Mouse (Mus musculus): Measurements from ENCODE around the gene Osbpl10. TPM values are rescaled to one million over a fixed set of nuclear protein-coding genes. Genes with fewer than 3 reads are reported as not detected.

Gene Osbpl10
- polyA plus RNA-seq, 1 experiment, result not detected

DNA sequence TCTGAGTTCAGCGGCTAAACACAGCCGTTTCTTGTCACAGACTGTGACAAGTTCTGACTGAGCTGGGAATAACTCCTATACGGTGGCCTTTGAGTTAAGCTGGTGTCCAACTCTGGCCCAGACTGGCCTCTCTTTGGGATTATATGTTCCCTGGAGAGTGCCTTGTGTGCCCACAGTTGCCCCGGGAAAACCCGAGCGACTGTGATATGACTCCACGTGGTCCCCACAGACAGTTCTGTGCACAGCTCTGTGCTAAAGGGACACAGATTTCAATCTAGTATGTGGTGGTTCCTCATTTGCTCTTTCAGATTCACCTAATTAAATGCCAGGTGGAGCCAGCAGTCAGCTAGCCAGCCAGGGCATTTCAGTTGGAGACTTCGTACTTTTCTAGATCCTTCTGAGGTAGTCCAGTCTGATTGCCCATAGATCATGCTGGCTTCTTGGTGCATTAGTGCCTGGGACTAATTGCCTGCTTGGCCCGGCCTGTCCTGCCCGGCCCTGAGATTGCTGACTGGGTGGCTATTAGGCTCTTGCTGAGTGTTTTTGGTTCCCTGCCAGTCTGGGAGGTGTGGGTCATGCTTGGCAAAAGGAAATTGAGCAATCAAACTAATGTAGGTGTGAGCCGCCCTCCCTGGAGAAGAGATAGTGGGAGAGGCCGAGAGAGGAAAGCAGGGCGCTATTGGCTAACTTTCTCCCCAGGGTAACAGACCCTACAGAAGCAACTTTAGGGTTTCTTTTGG is 71.8 kb downstream of the Osbpl10 start:
- Histone ChIP-seq H3K4me1 (ENCODE audit: control insufficient read depth, insufficient read depth, low read length) (no peaks in the 10 kb centered on the region), H3K27ac (ENCODE audit: control insufficient read depth, insufficient read depth, low read depth, low read length, poor library complexity) (no peak overlapping the region), H3K4me3 (replicated peaks; ENCODE audit: control insufficient read depth, low read depth, low read length) (no peak overlapping the region)
- 50% methylated on average over 13 of the region's 13 CpGs for WGBS
- TF ChIP-seq POLR2A (IDR thresholded peaks at IDR 0.05; ENCODE audit: borderline replicate concordance, control insufficient read depth, low read depth, low read length) (no peak), CTCF (IDR thresholded peaks at IDR 0.05; ENCODE audit: control insufficient read depth, insufficient read depth, low read length) (no peak)

GRCm38 (mm10) chr9:115051976-115052375 is 73.6 kb downstream of the Osbpl10 start:
- H3K4me3 ChIP-seq (replicated peaks; ENCODE audit: control insufficient read depth, low read depth, low read length), result no peak overlapping the region
- H3K4me1 ChIP-seq (ENCODE audit: control insufficient read depth, insufficient read depth, low read length), result no peaks in the 10 kb centered on the region
- 81% methylated on average over 3 of the region's 3 CpGs for WGBS
- no peak for TF ChIP-seq POLR2A (IDR thresholded peaks at IDR 0.05; ENCODE audit: borderline replicate concordance, control insufficient read depth, low read depth, low read length)
- TF ChIP-seq CTCF (IDR thresholded peaks at IDR 0.05; ENCODE audit: control insufficient read depth, insufficient read depth, low read length), result no peak
- no peak overlapping the region for H3K27ac ChIP-seq (ENCODE audit: control insufficient read depth, insufficient read depth, low read depth, low read length, poor library complexity)

- 90% methylated on average over 14 of the region's 14 CpGs for WGBS
- no peak overlapping the region for H3K27ac ChIP-seq (ENCODE audit: control insufficient read depth, insufficient read depth, low read depth, low read length, poor library complexity)
- TF ChIP-seq POLR2A (IDR thresholded peaks at IDR 0.05; ENCODE audit: borderline replicate concordance, control insufficient read depth, low read depth, low read length) (no peak), CTCF (IDR thresholded peaks at IDR 0.05; ENCODE audit: control insufficient read depth, insufficient read depth, low read length) (no peak)
- no peaks in the 10 kb centered on the region for H3K4me1 ChIP-seq (ENCODE audit: control insufficient read depth, insufficient read depth, low read length)
- H3K4me3 ChIP-seq (replicated peaks; ENCODE audit: control insufficient read depth, low read depth, low read length), result no peak overlapping the region
These were observed 75.4 kb downstream of the Osbpl10 start for GRCm38 (mm10) chr9:115053779-115054178.

GRCm38 (mm10) chr9:115055041-115055830 is 76.9 kb downstream of the Osbpl10 start:
- TF ChIP-seq CTCF (IDR thresholded peaks at IDR 0.05; ENCODE audit: control insufficient read depth, insufficient read depth, low read length) (no peak), POLR2A (IDR thresholded peaks at IDR 0.05; ENCODE audit: borderline replicate concordance, control insufficient read depth, low read depth, low read length) (no peak)
- WGBS, result 75% methylated on average over 8 of the region's 8 CpGs
- H3K27ac ChIP-seq (ENCODE audit: control insufficient read depth, insufficient read depth, low read depth, low read length, poor library complexity), result no peak overlapping the region
- H3K4me1 ChIP-seq (ENCODE audit: control insufficient read depth, insufficient read depth, low read length), result no peaks in the 10 kb centered on the region
- no peak overlapping the region for H3K4me3 ChIP-seq (replicated peaks; ENCODE audit: control insufficient read depth, low read depth, low read length)

GRCm38 (mm10) chr9:115058806-115059205 is 80.4 kb downstream of the Osbpl10 start:
- TF ChIP-seq POLR2A (IDR thresholded peaks at IDR 0.05; ENCODE audit: borderline replicate concordance, control insufficient read depth, low read depth, low read length) (no peak), CTCF (IDR thresholded peaks at IDR 0.05; ENCODE audit: control insufficient read depth, insufficient read depth, low read length) (no peak)
- 80% methylated on average over 5 of the region's 5 CpGs for WGBS

DNA sequence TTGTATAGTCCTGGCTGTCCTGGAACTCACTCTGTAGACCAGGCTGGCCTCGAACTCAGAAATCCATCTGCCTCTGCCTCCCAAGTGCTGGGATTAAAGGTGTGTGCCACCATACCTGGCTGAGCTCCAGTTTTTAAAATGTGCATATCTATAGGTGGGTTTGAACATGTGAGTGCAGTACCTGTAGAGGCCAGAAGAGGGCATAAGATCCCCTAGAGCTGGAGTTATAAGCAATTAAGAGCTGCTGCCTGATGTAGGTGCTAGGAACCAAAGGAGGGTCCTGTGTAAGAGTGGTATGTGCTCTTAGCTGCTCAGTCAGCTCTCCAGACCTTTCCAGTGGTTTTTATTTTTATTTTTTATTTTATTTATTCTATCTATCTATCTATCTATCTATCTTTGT is 86.5 kb downstream of the Osbpl10 start:
- Histone ChIP-seq H3K27ac (ENCODE audit: control insufficient read depth, insufficient read depth, low read depth, low read length, poor library complexity) (no peak overlapping the region), H3K4me1 (ENCODE audit: control insufficient read depth, insufficient read depth, low read length) (no peaks in the 10 kb centered on the region), H3K4me3 (replicated peaks; ENCODE audit: control insufficient read depth, low read depth, low read length) (no peak overlapping the region)
- TF ChIP-seq CTCF (IDR thresholded peaks at IDR 0.05; ENCODE audit: control insufficient read depth, insufficient read depth, low read length), result no peak
- TF ChIP-seq POLR2A (IDR thresholded peaks at IDR 0.05; ENCODE audit: borderline replicate concordance, control insufficient read depth, low read depth, low read length), result no peak
- 78% methylated on average over 1 of the region's 1 CpGs for WGBS

More at GRCm38 (mm10) chr9:115058806-115059205, 80.4 kb downstream of the Osbpl10 start:
- Histone ChIP-seq H3K4me1 (ENCODE audit: control insufficient read depth, insufficient read depth, low read length) (no peaks in the 10 kb centered on the region), H3K27ac (ENCODE audit: control insufficient read depth, insufficient read depth, low read depth, low read length, poor library complexity) (no peak overlapping the region), H3K4me3 (replicated peaks; ENCODE audit: control insufficient read depth, low read depth, low read length) (no peak overlapping the region)

DNA sequence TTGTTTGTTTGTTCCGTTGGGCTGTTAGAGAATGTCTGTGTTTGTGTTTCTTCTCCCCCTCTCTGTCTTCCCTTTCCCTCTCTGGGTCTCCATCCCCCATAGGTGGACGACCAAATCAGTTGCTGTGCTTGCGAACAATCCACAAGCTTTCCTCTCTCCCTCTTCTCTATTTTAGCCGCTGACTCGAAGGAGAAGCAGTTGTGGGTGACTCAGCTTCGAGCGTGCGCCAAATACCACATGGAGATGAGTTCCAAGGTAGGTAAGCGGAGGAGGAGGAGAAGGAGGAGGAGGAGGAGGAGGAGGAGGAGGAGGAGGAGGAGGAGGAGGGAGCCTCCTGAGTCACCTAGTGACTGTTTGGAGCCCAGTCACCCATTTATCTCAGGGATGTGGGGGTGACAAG is 88.7 kb downstream of the Osbpl10 start:
- Histone ChIP-seq H3K27ac (ENCODE audit: control insufficient read depth, insufficient read depth, low read depth, low read length, poor library complexity) (no peak overlapping the region), H3K4me1 (ENCODE audit: control insufficient read depth, insufficient read depth, low read length) (no peaks in the 10 kb centered on the region), H3K4me3 (replicated peaks; ENCODE audit: control insufficient read depth, low read depth, low read length) (no peak overlapping the region)
- TF ChIP-seq CTCF (IDR thresholded peaks at IDR 0.05; ENCODE audit: control insufficient read depth, insufficient read depth, low read length) (no peak), POLR2A (IDR thresholded peaks at IDR 0.05; ENCODE audit: borderline replicate concordance, control insufficient read depth, low read depth, low read length) (no peak)
- WGBS, result 48% methylated on average over 7 of the region's 9 CpGs

- TF ChIP-seq POLR2A (IDR thresholded peaks at IDR 0.05; ENCODE audit: borderline replicate concordance, control insufficient read depth, low read depth, low read length) (no peak), CTCF (IDR thresholded peaks at IDR 0.05; ENCODE audit: control insufficient read depth, insufficient read depth, low read length) (no peak)
- Histone ChIP-seq H3K4me1 (ENCODE audit: control insufficient read depth, insufficient read depth, low read length) (no peaks in the 10 kb centered on the region), H3K27ac (ENCODE audit: control insufficient read depth, insufficient read depth, low read depth, low read length, poor library complexity) (no peak overlapping the region), H3K4me3 (replicated peaks; ENCODE audit: control insufficient read depth, low read depth, low read length) (no peak overlapping the region)
- 82% methylated on average over 4 of the region's 4 CpGs for WGBS
These were observed 96.8 kb downstream of the Osbpl10 start for GRCm38 (mm10) chr9:115075191-115075590.

Data from bone marrow, adult 2 months (tissue).